Comparison of ENCODE assay signal across 11 mouse cellular contexts in the genomic region with DNA sequence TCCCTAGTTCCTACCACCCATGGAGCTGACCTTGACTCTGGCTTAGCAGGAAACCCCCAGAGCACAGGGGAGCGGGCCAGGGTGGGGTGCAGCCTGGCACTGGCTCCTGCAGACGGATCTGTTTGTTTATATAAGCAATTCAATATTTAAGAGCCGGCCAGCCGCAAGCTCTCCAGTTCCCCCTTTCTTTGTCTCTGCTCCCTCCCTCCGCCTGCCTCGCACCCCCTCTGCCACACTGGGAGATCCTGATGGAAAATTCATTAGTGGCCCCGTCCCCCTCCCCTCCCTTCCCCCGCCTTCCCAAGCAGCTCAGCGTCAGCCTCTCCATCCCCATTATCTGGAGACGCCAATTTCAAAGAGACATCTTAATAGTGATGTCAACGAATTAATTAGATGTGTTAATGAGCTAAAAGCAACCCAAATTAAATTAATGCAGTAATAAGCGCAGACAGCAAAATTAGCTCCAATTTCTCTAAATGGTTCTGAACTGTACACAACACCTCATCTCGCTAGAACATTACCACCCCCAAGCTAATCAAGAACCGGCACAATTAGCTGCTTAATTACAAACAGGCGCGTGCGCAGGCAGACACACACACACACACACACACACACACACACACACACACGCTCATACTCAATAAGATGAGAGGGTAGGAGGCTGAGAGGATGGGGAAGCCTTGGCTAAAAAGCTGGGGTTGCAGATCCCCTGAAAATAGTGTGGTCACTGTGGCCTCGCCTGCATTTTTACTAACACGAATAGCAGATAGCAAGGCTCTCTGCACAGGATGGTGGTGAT. TPM values are rescaled to one million over a fixed set of nuclear protein-coding genes. Genes with fewer than 3 reads are reported as not detected.
DNase-seq lines count a peak whose midpoint lies in the region; ATAC-seq and TF ChIP-seq lines count a peak whose summit lies in the region.
"Had no signal": no experiment of that assay in that cellular context is flagged by ENCODE, and none has a peak within 500 bp of the region (broad histone marks: within the 10 kb centered on the region; RNA-seq: fewer than 3 reads in every experiment).

No protein-coding gene starts in this region.

- WGBS in embryonic facial prominence, embryonic 13.5 days: 4% methylated on average over 20 of the region's 20 CpGs
- 2% methylated on average over 20 of the region's 20 CpGs for WGBS in hindbrain, embryonic 16.5 days
- WGBS in neural tube, embryonic 11.5 days: 6% methylated on average over 20 of the region's 20 CpGs

- TF ChIP-seq CTCF in layer of hippocampus, adult 2 months (conservative IDR thresholded peaks at IDR 0.05): no peak

- no peaks in the 10 kb centered on the region for H3K36me3 ChIP-seq in embryonic facial prominence, embryonic 13.5 days
- H3K36me3 ChIP-seq in hindbrain, embryonic 16.5 days (ENCODE audit: control insufficient read depth, insufficient read depth, low read length): no peaks in the 10 kb centered on the region
- no peaks in the 10 kb centered on the region for H3K36me3 ChIP-seq in neural tube, embryonic 11.5 days (ENCODE audit: control insufficient read depth, insufficient read depth, low read length)

- H3K9me3 ChIP-seq in embryonic facial prominence, embryonic 13.5 days: no peaks in the 10 kb centered on the region
- no peaks in the 10 kb centered on the region; the same call in 1 of the 2 replicates for H3K9me3 ChIP-seq in hindbrain, embryonic 16.5 days (ENCODE audit: control insufficient read depth, low read length)
- H3K9me3 ChIP-seq in neural tube, embryonic 11.5 days (ENCODE audit: control insufficient read depth, low read length): no peaks in the 10 kb centered on the region

- peak; percentile 20 to 29 for DNase-seq in layer of hippocampus, adult 2 months (ENCODE audit: low spot score in 2 of 2)
- DNase-seq in layer of hippocampus, adult 9-11 months: no peak
- peak; percentile 57 for DNase-seq in neural tube, embryonic 11.5 days (ENCODE audit: low spot score)
- DNase-seq in MN1 (ENCODE audit: low spot score): no peak
- DNase-seq in cerebellum, adult 9-11 months: no peak
- no peak for DNase-seq in frontal cortex, postnatal 25 days (ENCODE audit: low spot score in 2 of 2)
- DNase-seq: cerebellum, adult 18-20 months; right cerebral cortex, postnatal 14 days had no signal

- peak overlapping the region; percentile 37; the same call in 1 of the 2 replicates for H3K9ac ChIP-seq in embryonic facial prominence, embryonic 13.5 days
- H3K9ac ChIP-seq in hindbrain, embryonic 16.5 days (ENCODE audit: low read depth, low read length): peak overlapping the region; percentile 36; the same call in 1 of the 2 replicates
- H3K9ac ChIP-seq in neural tube, embryonic 11.5 days (ENCODE audit: low read length): no peak overlapping the region

- peaks cover 39% of the 10 kb centered on the region for H3K4me1 ChIP-seq in embryonic facial prominence, embryonic 13.5 days
- peaks cover 14% of the 10 kb centered on the region for H3K4me1 ChIP-seq in hindbrain, embryonic 16.5 days (ENCODE audit: control insufficient read depth, insufficient read depth, low read depth, low read length)
- H3K4me1 ChIP-seq in neural tube, embryonic 11.5 days (ENCODE audit: control insufficient read depth, insufficient read depth, low read length): peaks cover 6% of the 10 kb centered on the region

- no peak overlapping the region for H3K4me3 ChIP-seq in layer of hippocampus, adult 2 months
- H3K4me3 ChIP-seq in embryonic facial prominence, embryonic 13.5 days: no peak overlapping the region
- no peak overlapping the region for H3K4me3 ChIP-seq in hindbrain, embryonic 16.5 days (ENCODE audit: low read length)
- H3K4me3 ChIP-seq in neural tube, embryonic 11.5 days (ENCODE audit: low read depth, low read length): no peak overlapping the region
- H3K4me3 ChIP-seq: left cerebral cortex, adult 2 months had no signal

- no peak for ATAC-seq in embryonic facial prominence, embryonic 13.5 days (ENCODE audit: insufficient number of reproducible peaks, insufficient read depth, low FRiP score, low TSS enrichment, low read depth)
- peak; percentile 71 for ATAC-seq in hindbrain, embryonic 16.5 days
- no peak for ATAC-seq in neural tube, embryonic 11.5 days (ENCODE audit: insufficient read depth, low FRiP score, low TSS enrichment)

- H3K27me3 ChIP-seq in embryonic facial prominence, embryonic 13.5 days: peaks cover 38% of the 10 kb centered on the region
- H3K27me3 ChIP-seq in hindbrain, embryonic 16.5 days (replicated peaks; ENCODE audit: control insufficient read depth, insufficient read depth, low read length): peaks cover 11% of the 10 kb centered on the region; the same call in 1 of the 2 replicates
- peaks cover 36% of the 10 kb centered on the region for H3K27me3 ChIP-seq in neural tube, embryonic 11.5 days (ENCODE audit: control insufficient read depth, insufficient read depth, low read length)

- peak overlapping the region; percentile 24 for H3K4me2 ChIP-seq in embryonic facial prominence, embryonic 13.5 days
- peak overlapping the region; percentile 29 for H3K4me2 ChIP-seq in hindbrain, embryonic 16.5 days (ENCODE audit: low read length)
- H3K4me2 ChIP-seq in neural tube, embryonic 11.5 days (ENCODE audit: low read depth): no peak overlapping the region

- no peak overlapping the region for H3K27ac ChIP-seq in layer of hippocampus, adult 2 months
- H3K27ac ChIP-seq in embryonic facial prominence, embryonic 13.5 days: peak overlapping the region; percentile 28; the same call in 1 of the 2 replicates
- peak overlapping the region; percentile 67 for H3K27ac ChIP-seq in hindbrain, embryonic 16.5 days (ENCODE audit: low read depth, low read length)
- no peak overlapping the region for H3K27ac ChIP-seq in neural tube, embryonic 11.5 days (ENCODE audit: low read depth, low read length)
- H3K27ac ChIP-seq: left cerebral cortex, adult 2 months had no signal

RNA-seq across cellular contexts. Expression of gene Micall2, which starts 54.1 kb away (rescaled TPM):
- 1 to 10 TPM; 1.4 to 1.6 TPM for total RNA-seq in layer of hippocampus, adult 2 months (2021)
- 7.3 and 8.9 TPM in 2 replicates for polyA plus RNA-seq in embryonic facial prominence, embryonic 13.5 days (2015; fragmentation: Nextera tagmentation; extraction: Ambion mirVana)
- polyA plus RNA-seq in hindbrain, embryonic 16.5 days (2015; fragmentation: Nextera tagmentation; extraction: Ambion mirVana): 12.3 and 12.9 TPM in 2 replicates
- polyA plus RNA-seq in neural tube, embryonic 11.5 days (2014; fragmentation: Nextera tagmentation; extraction: Ambion mirVana): 5.4 and 7.1 TPM in 2 replicates

Comparison
In these comparisons a context has a peak if more than half of its experiments do, and no peak if none do; other contexts are left out.
1. DNase-seq: peak in layer of hippocampus, adult 2 months (2 of 2) and neural tube, embryonic 11.5 days (single experiment); none in layer of hippocampus, adult 9-11 months (single experiment), MN1 (single experiment), cerebellum, adult 9-11 months (single experiment) and frontal cortex, postnatal 25 days (0 of 2).
2. H3K27ac ChIP-seq: peak in embryonic facial prominence, embryonic 13.5 days (single experiment) and hindbrain, embryonic 16.5 days (single experiment); none in layer of hippocampus, adult 2 months (single experiment) and neural tube, embryonic 11.5 days (single experiment).